Mouse (Mus musculus) left cerebral cortex, postnatal 10 days (tissue): ENCODE results near the gene Teddm1b. TPM values are rescaled to one million over a fixed set of nuclear protein-coding genes. Genes with fewer than 3 reads are reported as not detected.
"Not testable (repeated sequence)": the region's sequence is repeated elsewhere in the genome, so short reads cannot be mapped to it uniquely, and the experiment has no call there.

Experiments used
- DNase-seq, 2 experiments: peaks; one replicate each; pipeline ENCODE4 v3.0.0; 2021 to 2022; ENCODE audit warnings: low spot score in 2 of 2, mixed read lengths in 1 of 2; ENCODE audit errors: extremely low spot score in 1 of 2
- intact Hi-C: fragments of 180-260 bp; cut with DNase I; formaldehyde crosslinking; loops from one replicate; pipeline ENCODE4 v1.15.1; 2025
- total RNA-seq, 2 experiments: library from RNA; stranded (reverse); gene quantifications; 2 replicates each; pipeline ENCODE4 v1.2.3; 2021

Gene Teddm1b
- not detected for total RNA-seq

DNA sequence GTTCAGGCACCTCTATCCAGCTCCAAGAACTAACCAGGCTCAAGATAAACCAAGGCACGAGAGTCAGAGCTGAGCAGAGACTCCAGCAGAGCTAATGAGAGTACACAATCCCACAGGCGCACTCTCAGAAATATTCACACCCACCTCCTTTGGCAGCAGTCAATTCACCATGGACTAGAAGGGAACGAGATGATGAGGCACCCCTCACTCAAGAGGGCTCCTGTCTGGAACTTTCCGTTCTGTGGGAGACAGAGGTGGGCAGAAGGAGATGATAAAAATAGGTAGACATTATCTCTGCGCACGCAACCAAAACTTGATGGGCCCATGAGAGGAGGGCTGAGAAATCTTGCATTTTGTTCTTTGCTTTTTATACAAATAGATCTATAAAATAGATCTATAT, at the start of gene Teddm1b:
Gene Teddm1b (plus strand): TSS at position 301 of the 400 bp plus-strand sequence.
- intact Hi-C loops, result no loop called here
- DNase-seq, result no peak

DNA sequence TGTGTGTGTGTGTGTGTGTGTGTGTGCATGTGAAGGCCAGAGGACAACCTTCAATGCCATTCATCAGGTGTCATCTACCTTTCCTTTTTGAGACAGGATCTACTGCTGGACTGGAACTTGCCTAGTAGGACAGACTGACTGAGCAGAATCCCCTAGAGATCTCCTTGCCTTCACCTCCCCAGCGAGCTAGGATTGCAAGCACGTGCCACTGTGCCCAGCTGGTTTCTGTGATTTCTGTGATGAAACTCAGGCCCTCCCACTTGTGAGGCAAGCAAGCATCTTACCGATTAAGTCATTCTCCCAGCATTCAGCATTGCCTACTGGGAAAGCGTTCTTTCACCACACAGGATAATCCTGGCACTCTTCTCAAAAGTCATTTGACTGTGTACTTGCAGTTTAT, 43.4 kb upstream of the Teddm1b start:
- intact Hi-C loops, result no loop called here
- DNase-seq, result no peak

DNA sequence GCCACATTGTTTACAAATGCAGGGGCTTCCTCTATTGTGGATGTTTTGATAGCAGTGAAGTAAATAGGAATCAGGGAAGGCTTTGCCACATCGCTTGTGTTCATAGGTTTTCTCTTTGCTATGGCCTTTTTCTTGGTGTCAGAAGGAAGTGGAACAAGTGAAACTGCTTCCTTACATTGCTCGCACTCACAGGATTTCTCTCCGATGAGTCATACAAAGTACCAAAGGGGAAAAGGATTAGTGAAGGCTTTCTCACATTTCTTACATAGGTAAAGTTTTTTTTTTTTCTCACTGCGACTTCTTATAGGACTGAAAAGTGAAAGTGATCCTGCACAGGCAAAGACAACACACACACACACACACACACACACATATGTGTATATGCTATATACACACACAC, 38.1 kb upstream of the Teddm1b start:
- DNase-seq, result no peak
- intact Hi-C loops, result no loop called here

DNA sequence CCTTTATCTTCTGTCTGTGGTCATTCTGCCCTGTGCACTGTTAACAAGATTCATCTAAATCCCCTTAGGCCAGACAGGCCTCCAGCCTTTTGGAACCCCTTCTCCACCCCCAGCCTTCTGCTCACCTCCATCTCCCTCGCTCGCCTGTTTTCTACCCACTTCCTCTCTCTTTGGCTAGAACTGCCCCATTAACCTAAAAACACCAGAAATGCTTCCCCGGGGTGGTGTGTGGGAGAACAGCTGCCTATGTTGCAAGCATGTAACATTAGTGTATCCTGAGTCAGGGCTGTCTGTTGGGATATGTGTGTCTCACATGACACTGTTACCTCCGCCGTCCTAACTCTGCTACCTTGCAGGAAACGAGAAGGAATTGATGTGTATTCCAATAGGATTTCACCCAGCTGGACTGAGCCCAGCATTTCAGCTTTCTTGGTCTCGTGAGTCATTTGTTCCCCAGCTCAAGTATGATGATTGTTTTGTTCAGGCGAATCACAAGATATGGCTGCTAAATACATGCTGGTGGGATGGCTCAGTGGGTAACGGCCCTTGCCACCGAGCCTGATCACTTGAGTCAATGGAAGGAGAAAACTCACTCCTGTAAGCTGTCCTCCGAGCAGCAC, 31.9 kb upstream of the Teddm1b start:
- intact Hi-C loops, result no loop called here
- DNase-seq, result no peak

DNA sequence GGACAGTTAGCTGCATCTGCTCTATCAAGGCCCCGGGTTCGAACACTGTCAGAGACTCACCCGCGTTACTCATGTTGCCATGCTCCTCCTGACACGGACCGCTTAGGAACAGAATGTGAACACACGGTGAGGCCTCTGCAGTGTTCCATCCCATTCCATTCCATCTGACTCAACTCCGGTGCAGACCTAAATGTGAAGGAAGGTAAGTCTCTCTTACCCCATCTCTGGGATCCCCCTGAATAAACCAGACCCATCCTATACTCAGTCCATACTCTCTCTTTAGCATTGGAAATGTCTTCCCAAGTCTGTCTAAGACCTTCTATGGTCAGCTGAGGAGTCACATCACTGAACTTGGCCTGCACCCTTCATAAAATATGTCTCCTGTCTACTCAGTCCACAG, 30.1 kb upstream of the Teddm1b start, which contains the start of gene Rgsl1:
Gene Rgsl1 (minus strand): TSS at position 101 of the 400 bp plus-strand sequence.
- no peak for DNase-seq
- intact Hi-C loops, result no loop called here

DNA sequence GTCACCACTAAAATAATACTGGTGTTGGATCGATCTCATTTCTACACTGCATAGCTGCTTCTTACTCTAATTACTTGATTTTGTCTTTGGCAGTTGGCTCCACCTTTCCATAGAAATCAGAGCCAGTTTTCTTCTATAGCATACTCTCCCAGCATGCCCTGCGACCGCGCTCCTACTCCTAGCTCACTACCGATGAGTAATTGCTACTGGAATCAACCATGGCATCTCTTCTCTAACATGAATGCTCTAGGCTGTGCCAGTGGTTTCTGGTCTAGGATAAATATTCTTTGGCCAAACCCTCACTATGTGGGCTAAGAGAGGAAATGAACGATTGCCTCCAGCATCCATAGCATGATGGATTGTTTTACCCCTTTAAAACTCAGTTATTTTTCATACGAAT, 27.7 kb upstream of the Teddm1b start:
- intact Hi-C loops, result loop anchor here (5.0 kb wide), 1 partner anchor 99 kb away; the partner anchor contains the start of gene Rnasel
- no peak for DNase-seq

DNA sequence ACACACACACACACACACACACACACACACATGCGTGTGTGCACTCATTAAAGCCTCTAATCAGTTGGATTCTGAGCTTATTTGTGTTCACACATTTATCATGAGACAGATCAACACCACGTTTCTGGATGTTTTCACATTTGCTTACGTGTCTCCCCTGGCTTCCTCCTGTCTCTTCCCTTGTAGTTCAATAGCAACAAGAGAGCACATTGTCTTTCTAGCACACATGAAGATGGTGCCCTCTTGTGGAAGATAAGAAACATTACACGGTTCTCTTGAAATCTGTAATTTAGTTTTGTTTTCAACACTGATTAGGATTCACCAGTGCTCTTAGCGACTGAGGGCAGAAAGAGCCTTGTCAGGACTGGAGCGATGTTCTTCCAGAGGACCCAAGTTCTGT, 27.3 kb upstream of the Teddm1b start:
- intact Hi-C loops, result loop anchor here (5.0 kb wide), 1 partner anchor 100 kb away; the partner anchor contains the start of gene Rnasel
- DNase-seq, result no peak

DNA sequence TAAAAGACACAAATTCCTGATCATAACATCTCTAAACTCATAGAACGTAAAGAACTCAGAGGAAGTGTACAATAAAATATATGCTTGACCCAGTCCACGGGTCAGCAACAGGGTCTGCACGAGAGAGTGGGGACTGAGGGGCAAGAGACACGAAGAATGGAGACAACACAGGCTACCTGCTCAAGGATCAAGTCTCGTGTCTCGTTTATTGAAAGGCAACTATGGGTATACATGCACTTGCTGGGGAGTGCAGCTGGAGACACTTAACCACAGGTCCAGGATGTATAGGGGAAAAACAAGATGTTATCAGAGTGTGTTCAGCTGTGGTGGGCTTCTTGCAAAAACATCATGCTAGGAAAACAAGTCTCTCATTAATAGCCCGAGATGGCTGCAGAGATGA, 21.4 kb upstream of the Teddm1b start:
- intact Hi-C loops, DNase-seq: not testable (repeated sequence)

DNA sequence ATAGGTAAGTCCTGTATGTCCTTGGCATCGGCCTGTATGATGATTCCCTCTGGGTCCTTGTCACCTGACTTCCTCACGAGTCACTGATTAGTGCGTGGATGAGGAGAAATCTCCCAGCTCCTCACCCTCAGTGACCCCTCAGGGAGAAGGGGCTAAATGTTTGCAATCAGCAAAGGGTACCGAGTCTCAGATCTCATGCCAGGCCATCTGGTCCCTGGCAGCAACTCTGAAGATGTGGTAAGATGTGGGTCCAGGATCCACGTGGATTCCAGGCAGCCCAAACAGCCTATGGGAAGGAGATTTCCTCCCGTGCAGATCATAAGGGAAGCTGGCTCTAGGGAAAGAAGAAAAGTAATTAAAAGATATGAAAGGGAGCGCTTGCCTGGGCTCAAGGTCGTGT, 18.2 kb upstream of the Teddm1b start:
- intact Hi-C loops, result no loop called here
- DNase-seq, result no peak

DNA sequence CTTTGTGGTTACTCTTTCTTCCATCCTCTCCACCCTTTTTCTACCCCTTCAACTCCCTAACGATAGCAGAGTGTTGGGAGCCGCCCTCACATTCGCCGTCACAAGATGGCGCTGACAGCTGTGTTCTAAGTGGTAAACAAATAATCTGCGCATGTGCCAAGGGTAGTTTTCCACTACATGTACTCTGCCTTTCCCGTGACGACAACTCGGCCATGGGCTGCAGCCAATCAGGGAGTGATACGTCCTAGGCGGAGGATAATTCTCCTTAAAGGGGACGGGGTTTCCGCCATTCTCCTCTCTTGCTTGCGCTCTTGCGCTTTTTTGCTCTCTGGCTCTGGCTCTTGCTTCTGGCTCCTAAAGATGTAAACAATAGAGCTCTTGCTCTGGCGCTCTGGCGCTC, 6.2 kb downstream of the Teddm1b start:
- intact Hi-C loops, DNase-seq: not testable (repeated sequence)

DNA sequence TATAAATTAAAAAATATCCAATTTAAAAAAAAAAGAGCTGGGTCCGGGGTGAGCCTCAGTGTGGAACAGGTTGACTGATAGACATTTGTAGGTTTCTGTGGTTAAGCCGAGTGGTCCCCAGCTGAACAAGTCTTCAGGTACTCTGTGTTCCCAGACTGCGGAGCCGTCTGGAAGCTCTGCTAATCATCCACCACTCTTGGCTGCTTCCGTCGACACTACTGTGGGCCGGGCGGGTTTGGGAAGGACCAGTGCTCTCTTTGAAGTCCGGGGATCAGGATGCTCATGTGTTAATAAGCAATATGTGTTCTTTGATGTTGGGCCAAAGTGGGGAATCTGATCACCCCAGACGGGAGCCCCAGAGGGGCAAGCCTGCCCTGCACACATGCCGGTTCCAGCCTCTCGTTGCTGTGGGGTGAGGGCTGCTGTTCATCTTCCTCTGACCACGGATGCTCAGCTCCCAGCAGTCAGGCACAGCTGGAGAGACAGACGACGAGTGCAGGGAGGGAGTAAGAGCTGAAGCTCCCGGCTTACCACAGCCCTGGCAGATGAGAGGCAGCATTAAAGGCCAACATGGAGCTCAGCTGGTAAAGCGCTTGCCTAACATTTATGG, 12.0 kb downstream of the Teddm1b start:
- DNase-seq, result no peak

DNA sequence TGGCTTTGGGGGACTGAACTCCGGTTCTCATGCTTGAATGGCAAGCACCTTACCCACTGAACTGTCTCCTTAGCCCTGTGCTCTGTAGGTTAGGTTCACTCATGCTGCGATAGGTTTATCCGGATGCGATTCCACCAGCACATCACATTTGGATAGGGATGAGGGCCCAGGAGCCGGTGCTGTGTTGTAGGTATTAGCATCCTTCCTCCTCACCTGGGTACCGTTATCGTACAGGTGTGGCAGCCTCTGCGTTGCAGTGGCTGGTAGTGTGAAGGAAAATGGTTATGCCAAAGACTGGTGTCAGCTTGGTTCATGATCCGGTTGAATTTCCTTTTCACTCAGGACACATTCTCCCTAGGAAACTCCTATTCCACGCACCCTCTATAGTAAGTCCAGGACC, 16.0 kb downstream of the Teddm1b start:
- intact Hi-C loops, result no loop called here
- no peak for DNase-seq

More for the DNA sequence above, 12.0 kb downstream of the Teddm1b start:
- intact Hi-C loops, result no loop called here

DNA sequence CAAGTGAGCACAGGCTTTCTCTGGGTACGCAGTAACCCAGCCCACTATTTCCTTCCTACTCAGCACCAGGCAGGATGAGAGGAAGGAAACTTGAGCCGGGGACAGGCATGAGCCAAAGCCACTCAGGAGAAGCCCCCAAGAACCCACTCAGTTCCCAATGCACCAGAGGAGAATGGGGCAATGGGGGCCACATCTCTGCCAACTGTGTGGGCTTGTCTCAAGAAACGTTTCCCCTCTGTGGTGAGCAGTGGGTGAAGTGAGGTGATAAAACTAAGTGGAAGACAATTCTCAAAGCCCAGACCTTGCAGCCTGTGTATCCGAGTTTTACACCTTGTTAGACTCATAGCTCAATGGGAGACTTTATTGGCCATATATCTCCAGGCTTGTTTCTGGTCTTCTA, 17.3 kb downstream of the Teddm1b start, which contains the start of gene Teddm1a:
Gene Teddm1a (plus strand): TSS at position 301 of the 400 bp plus-strand sequence.
- DNase-seq, result no peak
- intact Hi-C loops, result no loop called here

DNA sequence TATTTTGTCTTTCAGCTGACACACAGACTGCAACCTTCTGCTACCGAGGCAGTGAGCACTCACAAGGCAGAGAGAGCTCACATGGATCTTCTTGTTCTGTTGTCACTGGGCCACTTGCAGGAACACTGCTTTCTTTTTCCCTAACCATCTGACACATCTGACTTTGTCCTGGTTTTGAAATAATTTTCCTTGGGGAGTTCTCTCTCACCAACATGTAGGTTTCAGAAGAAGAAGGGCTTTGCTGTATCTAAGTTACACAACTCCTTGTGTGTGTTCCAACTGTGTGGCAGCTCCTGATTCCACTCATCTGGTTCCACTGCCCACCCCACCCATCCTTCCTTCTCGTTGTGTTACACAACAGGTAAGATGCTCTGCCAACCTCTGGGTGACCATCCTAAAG, 19.6 kb downstream of the Teddm1b start:
- intact Hi-C loops, result loop anchor here (2.0 kb wide), 1 partner anchor 287 kb away; no protein-coding TSS in a partner anchor
- DNase-seq, result no peak

DNA sequence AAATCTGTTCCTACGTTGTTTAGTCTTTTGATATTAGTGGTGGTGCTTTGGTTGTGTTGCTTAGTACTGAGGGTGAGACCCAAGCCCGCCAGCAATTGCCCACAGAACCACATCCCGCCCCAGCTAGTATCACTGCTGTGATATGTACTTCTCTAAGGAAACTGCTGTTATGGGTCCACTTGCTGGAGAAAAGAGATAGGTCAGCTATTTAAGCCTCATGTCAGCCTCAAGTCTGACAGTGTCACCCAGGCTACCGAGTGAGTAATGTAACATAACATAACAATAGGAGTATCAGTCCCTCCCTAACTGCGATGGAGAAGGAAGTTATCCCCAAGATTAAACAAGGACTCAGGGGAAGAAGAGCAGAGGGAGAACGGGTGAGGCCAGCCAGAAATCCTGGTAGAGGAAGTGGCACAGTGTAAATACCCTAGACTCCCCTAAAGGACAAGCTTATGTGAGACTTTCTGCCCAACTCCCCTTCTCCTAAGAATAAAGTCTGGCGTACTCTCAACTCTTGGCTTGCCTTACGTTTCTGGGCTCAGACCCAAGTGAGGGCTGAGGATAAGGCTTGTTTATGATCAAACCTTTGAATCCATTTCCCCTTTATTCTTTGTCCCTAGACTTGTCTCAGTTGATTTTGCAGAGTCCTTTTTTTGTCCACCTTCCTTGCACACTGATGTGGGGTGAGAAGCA, 20.2 kb downstream of the Teddm1b start:
- no peak for DNase-seq

DNA sequence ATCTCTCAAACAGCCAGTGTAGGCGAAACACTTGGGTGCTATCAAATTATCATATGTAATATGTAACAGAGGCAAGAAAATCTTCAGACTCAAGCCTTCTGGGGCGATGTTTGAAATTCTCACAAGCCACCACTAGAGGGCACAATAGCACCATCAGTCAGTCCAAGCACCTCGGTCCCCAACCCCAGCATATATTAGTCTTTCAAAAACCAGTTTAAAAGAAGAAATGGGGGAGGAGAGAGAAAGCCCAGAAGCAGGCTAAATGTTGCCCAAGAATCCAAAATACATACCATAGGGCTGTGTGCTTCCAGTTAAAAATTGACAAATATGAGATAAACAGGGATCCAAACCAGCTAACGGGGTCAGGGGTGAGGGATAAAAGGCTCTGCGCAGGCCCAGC, 20.8 kb downstream of the Teddm1b start:
- peak; percentile 70 to 86 for DNase-seq
- intact Hi-C loops, result loop anchor here (2.0 to 5.0 kb wide), 2 partner anchors 286 to 832 kb away; no protein-coding TSS in a partner anchor

More for the DNA sequence above, 20.2 kb downstream of the Teddm1b start:
- intact Hi-C loops, result loop anchor here (2.0 kb wide), 1 partner anchor 286 kb away; no protein-coding TSS in a partner anchor

DNA sequence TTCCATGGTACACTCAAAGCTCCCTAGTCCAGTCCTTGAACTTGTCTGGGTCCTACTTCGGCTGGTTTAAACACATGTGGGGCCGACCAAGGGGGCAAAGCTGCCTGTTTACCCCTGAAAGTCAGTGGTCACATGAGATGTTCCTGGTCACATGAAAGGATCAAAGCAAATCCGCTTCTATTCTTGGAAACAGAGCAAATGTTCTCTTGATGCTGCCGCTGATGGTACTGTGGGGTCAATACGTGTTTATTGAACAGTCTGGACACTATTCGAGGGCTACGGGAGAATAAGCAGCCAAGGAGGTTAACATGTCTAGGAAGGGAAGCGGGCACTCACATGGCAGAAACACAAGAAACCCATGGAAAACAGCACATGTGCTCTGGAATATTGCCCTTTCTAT, 23.1 kb downstream of the Teddm1b start:
- intact Hi-C loops, result loop anchor here (5.0 kb wide), 1 partner anchor 830 kb away; no protein-coding TSS in a partner anchor
- DNase-seq, result no peak

DNA sequence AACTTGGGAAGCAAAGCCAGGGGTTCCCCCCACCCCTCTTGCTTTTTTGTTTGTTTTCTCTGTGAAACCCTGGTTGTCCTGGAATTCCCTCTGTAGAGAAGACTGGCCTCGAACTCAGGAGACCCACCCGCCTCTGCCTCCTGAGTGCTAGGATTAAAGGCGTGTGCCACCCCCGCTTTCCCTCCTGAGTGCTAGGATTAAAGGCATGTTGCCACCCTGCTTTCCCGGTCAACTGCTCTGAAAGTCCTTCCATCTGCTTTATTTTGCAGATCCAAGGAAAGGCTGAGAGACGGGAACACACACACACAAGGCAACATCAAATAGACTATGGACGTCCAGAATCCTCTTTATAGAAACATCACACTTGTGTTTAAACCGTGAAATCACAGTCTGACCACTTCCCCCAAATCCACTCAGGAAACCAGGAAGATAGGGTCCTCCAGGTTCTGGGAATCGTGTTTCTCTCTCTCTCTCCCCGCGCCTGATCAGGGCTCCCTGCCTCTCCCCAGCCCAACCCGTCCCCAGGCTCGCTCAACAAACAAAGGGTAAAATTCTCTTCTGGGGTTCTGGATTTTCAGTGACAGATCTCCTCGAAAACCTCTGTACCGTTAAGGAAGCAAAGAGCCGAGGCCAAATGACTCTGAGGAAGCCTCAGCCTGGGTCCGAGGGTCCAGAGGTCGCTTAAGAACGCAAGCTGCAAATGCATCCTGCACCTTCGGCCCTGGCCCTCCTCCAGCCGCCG, 25.0 kb downstream of the Teddm1b start:
- intact Hi-C loops, result loop anchor here (5.0 kb wide), 1 partner anchor 828 kb away; no protein-coding TSS in a partner anchor
- DNase-seq, result no peak
